Mouse (Mus musculus) urinary bladder, postnatal 14 days (tissue): ENCODE results near the gene Xxylt1.

ENCODE experiments used
- DNase-seq: peaks from one replicate; pipeline ENCODE4 v3.0.0; 2021; ENCODE audit warnings: low spot score

The Xxylt1 gene

GRCm38 (mm10) chr16:31081125-31081664 is at the start of gene Xxylt1:
Xxylt1 (minus strand) TSS chr16:31081432.
- DNase-seq: peak; percentile 95

GRCm38 (mm10) chr16:31128116-31128515 is 46.9 kb upstream of the Xxylt1 start:
- DNase-seq: no peak

GRCm38 (mm10) chr16:31124991-31125390 is 43.8 kb upstream of the Xxylt1 start:
- DNase-seq: no peak

- no peak for DNase-seq
Observed at GRCm38 (mm10) chr16:31121612-31122011, 40.4 kb upstream of the Xxylt1 start.

- no peak for DNase-seq
Observed at GRCm38 (mm10) chr16:31113596-31113995, 32.4 kb upstream of the Xxylt1 start.

- DNase-seq: no peak
Observed at GRCm38 (mm10) chr16:31101352-31101751, 20.1 kb upstream of the Xxylt1 start.

- DNase-seq: no peak
Observed at GRCm38 (mm10) chr16:31099906-31100305, 18.7 kb upstream of the Xxylt1 start.

GRCm38 (mm10) chr16:31094036-31094435 is 12.8 kb upstream of the Xxylt1 start:
- no peak for DNase-seq

- no peak for DNase-seq
Observed at GRCm38 (mm10) chr16:31093186-31093585, 12.0 kb upstream of the Xxylt1 start.

GRCm38 (mm10) chr16:31081891-31082290 is 659 bp upstream of the Xxylt1 start:
- DNase-seq: peak; percentile 2

GRCm38 (mm10) chr16:31080573-31081051 is 620 bp downstream of the Xxylt1 start:
- peak; percentile 80 for DNase-seq

- DNase-seq: no peak
Observed at GRCm38 (mm10) chr16:31077396-31077795, 3.8 kb downstream of the Xxylt1 start.

- no peak for DNase-seq
Observed at GRCm38 (mm10) chr16:31076436-31076835, 4.8 kb downstream of the Xxylt1 start.

- no peak for DNase-seq
Observed at GRCm38 (mm10) chr16:31074324-31074908, 6.8 kb downstream of the Xxylt1 start.

- DNase-seq: no peak
Observed at GRCm38 (mm10) chr16:31071731-31072130, 9.5 kb downstream of the Xxylt1 start.

- DNase-seq: peak; percentile 84
Observed at GRCm38 (mm10) chr16:31070358-31071133, 10.7 kb downstream of the Xxylt1 start.

GRCm38 (mm10) chr16:31069211-31070166 is 11.7 kb downstream of the Xxylt1 start:
- DNase-seq: no peak

- DNase-seq: no peak
Observed at GRCm38 (mm10) chr16:31068280-31068679, 13.0 kb downstream of the Xxylt1 start.

GRCm38 (mm10) chr16:31066344-31067098 is 14.7 kb downstream of the Xxylt1 start:
- DNase-seq: no peak

GRCm38 (mm10) chr16:31064782-31065181 is 16.4 kb downstream of the Xxylt1 start:
- no peak for DNase-seq

- no peak for DNase-seq
Observed at GRCm38 (mm10) chr16:31062918-31063317, 18.3 kb downstream of the Xxylt1 start.
